Mouse (Mus musculus): ENCODE measurements around the gene St8sia2.

- TF ChIP-seq CTCF (IDR thresholded peaks at IDR 0.05) (no peak), EP300 (IDR thresholded peaks at IDR 0.05; ENCODE audit: insufficient read depth, low read depth, low read length) (no peak), POLR2A (IDR thresholded peaks at IDR 0.05; ENCODE audit: insufficient read depth, low read depth, low read length) (no peak)
These were observed 51.1 kb downstream of the St8sia2 start for GRCm38 (mm10) chr7:73962431-73962830.
